Mouse (Mus musculus) liver, embryonic 11.5 days (tissue): ENCODE measurements around the gene Fbxl14. TPM values are rescaled to one million over a fixed set of nuclear protein-coding genes. Genes with fewer than 3 reads are reported as not detected.
A peak's percentile ranks its signal among the peaks of the same experiment; 100 is the strongest.
"Not testable (repeated sequence)": the region's sequence is repeated elsewhere in the genome, so short reads cannot be mapped to it uniquely, and the experiment has no call there.

ENCODE experiments used
- ATAC-seq: fragments of 200-750 bp; cut with Nextera tagmentation; replicated peaks from 2 replicates; pipeline ENCODE4 v1.8.0; 2017; ENCODE audit warnings: moderate number of reproducible peaks, mild to moderate bottlenecking, moderate TSS enrichment, moderate library complexity; ENCODE audit not compliant: low FRiP score
- DNase-seq: peaks from one replicate; pipeline ENCODE4 v3.0.0-alpha.2; 2017; ENCODE audit warnings: low spot score
- H3K27ac ChIP-seq: fragments of 300-500 bp; sonication (generic); 2 replicates; pipeline ENCODE4 v1.5.1; 2014; ENCODE audit warnings: mild to moderate bottlenecking, low read depth, low read length, control low read depth
- H3K27me3 ChIP-seq: fragments of 300-500 bp; sonication (generic); replicated peaks from 2 replicates; pipeline ENCODE4 v1.6.1; 2014; ENCODE audit warnings: low read length, mixed read lengths; ENCODE audit not compliant: control insufficient read depth, insufficient read depth
- H3K36me3 ChIP-seq: fragments of 300-500 bp; sonication (generic); 2 replicates; pipeline ENCODE4 v1.6.1; 2014; ENCODE audit warnings: mild to moderate bottlenecking, low read length, moderate library complexity, mixed read lengths; ENCODE audit not compliant: control insufficient read depth, insufficient read depth
- H3K4me1 ChIP-seq: fragments of 300-500 bp; sonication (generic); replicated peaks from 2 replicates; pipeline ENCODE4 v1.6.1; 2014; ENCODE audit warnings: low read length, mixed read lengths; ENCODE audit not compliant: control insufficient read depth, insufficient read depth
- H3K4me2 ChIP-seq: fragments of 300-500 bp; sonication (generic); 2 replicates; pipeline ENCODE4 v1.6.1; 2014; ENCODE audit warnings: mild to moderate bottlenecking, control low read depth, moderate library complexity
- H3K4me3 ChIP-seq: fragments of 300-500 bp; sonication (generic); 2 replicates; pipeline ENCODE4 v1.5.1; 2014; ENCODE audit warnings: low read depth, low read length, control low read depth
- H3K9ac ChIP-seq: fragments of 300-500 bp; sonication (generic); 2 replicates; pipeline ENCODE4 v1.6.1; 2014; ENCODE audit warnings: low read depth, low read length, control low read depth
- H3K9me3 ChIP-seq: fragments of 300-500 bp; sonication (generic); 2 replicates; pipeline ENCODE4 v1.6.1; 2016; ENCODE audit warnings: low read length, inconsistent platforms, mixed read lengths; ENCODE audit not compliant: control insufficient read depth
- WGBS: fragments of 180-500 bp; shearing (Covaris S2); extraction: QIAGEN DNeasy Blood & Tissue Kit; methylation state at CpG from one replicate; pipeline ENCODE4 v1.1.7; 2014; 5-methylcytosine and 5-hydroxymethylcytosine counted together
- polyA plus RNA-seq: library from polyadenylated mRNA; unstranded; fragments of >200 nt; fragmentation: Nextera tagmentation; extraction: Ambion mirVana; gene quantifications from 2 replicates; pipeline ENCODE4 v1.2.1, GENCODE M21; 2014

Fbxl14 gene
- polyA plus RNA-seq, 1 experiment from 2014 or later, result 6.9 TPM

DNA sequence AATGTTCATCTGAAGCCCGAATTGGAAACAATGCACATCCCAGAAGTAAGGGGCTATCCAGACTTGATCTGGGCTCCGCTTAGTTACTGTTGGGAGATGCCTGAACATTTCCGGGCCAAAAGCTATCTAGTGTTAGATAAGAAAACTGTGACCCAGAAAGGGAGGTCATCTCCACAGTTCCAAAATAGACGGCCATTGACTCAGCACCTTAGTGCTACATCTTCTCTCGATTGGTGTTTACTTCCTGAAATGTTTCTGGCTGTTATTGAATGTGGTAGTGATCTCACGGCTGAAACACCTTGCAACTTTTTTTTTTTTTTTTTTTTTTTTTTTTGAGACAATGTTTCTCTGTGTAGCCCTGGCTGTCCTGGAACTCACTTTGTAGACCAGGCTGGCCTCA, 3.5 kb upstream of the Fbxl14 start:
- H3K9ac ChIP-seq, result no peak overlapping the region
- ATAC-seq, result no peak
- no peaks in the 10 kb centered on the region; the same call in 1 of the 2 replicates for H3K36me3 ChIP-seq
- H3K4me2 ChIP-seq, result no peak overlapping the region
- 39% methylated on average over 6 of the region's 6 CpGs for WGBS
- no peak overlapping the region for H3K4me3 ChIP-seq
- H3K4me1 ChIP-seq, result peaks cover 31% of the 10 kb centered on the region
- no peak overlapping the region for H3K27ac ChIP-seq
- H3K9me3 ChIP-seq, result no peaks in the 10 kb centered on the region
- no peak for DNase-seq
- no peaks in the 10 kb centered on the region for H3K27me3 ChIP-seq

DNA sequence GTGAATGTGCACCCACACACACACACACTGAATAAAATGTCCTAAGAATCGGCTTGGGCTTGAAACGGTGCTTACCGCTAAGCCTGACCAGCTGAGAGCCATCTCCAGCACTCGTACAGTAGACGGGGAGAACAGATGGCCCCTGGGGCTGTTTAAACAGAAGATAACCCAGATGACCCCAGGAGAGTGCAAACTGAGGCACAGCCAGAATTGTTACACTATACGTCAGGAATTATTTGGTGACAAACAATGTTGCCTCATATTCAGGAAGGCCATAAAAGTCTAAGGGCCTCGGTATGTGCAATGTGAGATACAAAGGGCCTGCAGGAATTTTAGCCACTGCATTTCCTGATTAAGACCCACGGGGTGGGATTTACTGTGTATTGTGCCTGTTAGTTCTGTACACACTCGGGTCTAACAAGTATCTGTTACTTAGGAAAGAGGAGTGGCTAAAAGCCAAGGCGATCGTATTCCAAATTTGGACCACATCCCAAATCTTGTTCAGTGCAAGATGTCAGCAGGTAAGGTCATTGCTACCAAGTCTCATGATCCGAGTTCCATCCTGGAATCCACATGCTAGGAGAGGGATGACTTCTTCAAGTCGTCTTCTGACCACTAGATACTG, 1.7 kb upstream of the Fbxl14 start:
- Histone ChIP-seq H3K36me3 (no peaks in the 10 kb centered on the region; the same call in 1 of the 2 replicates), H3K27me3 (no peaks in the 10 kb centered on the region), H3K9ac (no peak overlapping the region), H3K9me3 (no peaks in the 10 kb centered on the region), H3K4me2 (peak overlapping the region; percentile 100), H3K4me3 (no peak overlapping the region; the same call in 1 of the 2 replicates), H3K27ac (peak overlapping the region; percentile 89), H3K4me1 (peaks cover 35% of the 10 kb centered on the region)
- 44% methylated on average over 13 of the region's 13 CpGs for WGBS
- DNase-seq, result no peak
- ATAC-seq, result no peak

DNA sequence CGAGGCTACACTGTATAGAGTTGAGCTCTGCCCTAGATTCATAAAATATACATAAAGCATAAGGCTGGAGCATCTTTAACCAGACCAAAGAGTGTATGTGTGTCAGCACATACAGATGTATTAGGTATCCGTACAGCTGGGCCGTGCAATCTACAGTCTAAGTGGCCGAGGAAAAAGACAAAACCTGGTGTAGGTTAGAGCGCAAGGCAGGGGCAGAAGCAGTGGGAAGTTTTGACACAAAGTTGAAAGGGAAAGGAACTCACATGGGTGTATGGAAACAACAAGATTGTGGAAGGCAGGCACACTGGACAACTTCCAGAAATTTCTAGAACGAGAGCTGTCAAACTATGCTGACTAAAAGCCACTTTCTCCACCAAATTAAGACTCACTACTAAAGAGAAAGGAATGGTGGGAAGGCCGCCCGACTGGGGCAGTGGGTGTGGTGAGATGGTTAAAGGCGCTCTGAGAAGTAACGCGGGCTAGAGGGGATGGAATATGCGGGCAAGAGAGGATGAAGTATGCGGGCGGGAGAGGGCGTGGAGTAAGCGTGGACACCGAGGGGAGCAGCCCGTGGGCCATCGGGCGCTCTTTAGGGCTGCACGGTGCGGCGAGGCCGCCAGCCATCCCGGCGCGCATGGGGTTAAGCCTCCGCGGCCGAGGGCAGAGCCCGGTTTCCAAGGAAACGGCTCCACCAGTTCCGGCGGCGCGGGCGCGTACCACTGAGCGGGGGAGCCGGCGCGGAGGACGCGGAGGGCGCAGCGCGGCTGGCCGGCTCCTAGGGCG, 717 bp upstream of the Fbxl14 start:
- peak; percentile 88 for ATAC-seq

DNA sequence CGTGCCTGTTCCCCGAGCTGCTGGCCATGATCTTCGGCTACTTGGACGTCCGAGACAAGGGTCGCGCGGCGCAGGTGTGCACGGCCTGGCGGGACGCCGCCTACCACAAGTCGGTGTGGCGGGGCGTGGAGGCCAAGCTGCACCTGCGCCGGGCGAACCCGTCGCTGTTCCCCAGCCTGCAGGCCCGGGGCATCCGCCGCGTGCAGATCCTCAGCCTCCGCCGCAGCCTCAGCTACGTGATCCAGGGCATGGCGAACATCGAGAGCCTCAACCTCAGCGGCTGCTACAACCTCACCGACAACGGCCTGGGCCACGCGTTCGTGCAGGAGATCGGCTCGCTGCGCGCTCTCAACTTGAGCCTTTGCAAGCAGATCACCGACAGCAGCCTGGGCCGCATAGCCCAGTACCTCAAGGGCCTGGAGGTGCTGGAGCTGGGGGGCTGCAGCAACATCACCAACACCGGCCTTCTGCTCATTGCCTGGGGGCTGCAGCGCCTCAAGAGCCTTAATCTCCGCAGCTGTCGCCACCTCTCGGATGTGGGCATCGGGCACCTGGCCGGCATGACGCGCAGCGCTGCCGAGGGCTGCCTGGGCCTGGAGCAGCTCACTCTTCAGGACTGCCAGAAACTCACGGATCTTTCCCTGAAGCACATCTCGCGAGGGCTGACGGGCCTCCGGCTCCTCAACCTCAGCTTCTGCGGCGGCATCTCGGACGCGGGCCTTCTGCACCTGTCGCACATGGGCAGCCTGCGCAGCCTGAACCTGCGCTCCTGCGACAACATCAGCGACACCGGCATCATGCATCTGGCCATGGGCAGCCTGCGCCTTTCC, 623 bp downstream of the Fbxl14 start:
- peak overlapping the region; percentile 77 for H3K9ac ChIP-seq
- WGBS, result under 1% methylated on average over 70 of the region's 70 CpGs
- peak overlapping the region; percentile 100 for H3K4me2 ChIP-seq
- H3K4me3 ChIP-seq, result peak overlapping the region; percentile 74
- H3K4me1 ChIP-seq, result peaks cover 44% of the 10 kb centered on the region
- H3K27me3 ChIP-seq, result no peaks in the 10 kb centered on the region
- peaks cover 8% of the 10 kb centered on the region; the same call in 1 of the 2 replicates for H3K36me3 ChIP-seq
- peak; percentile 32 for ATAC-seq
- peak overlapping the region; percentile 89 for H3K27ac ChIP-seq
- no peaks in the 10 kb centered on the region for H3K9me3 ChIP-seq
- DNase-seq, result peak; percentile 77

More for the DNA sequence above, 717 bp upstream of the Fbxl14 start:
- no peaks in the 10 kb centered on the region for H3K27me3 ChIP-seq
- peak overlapping the region; percentile 74 for H3K4me3 ChIP-seq
- H3K27ac ChIP-seq, result peak overlapping the region; percentile 89
- peak; percentile 85 for DNase-seq
- 2% methylated on average over 49 of the region's 49 CpGs for WGBS
- peak overlapping the region; percentile 77 for H3K9ac ChIP-seq
- H3K36me3 ChIP-seq, result peaks cover 8% of the 10 kb centered on the region; the same call in 1 of the 2 replicates
- peak overlapping the region; percentile 100 for H3K4me2 ChIP-seq
- H3K9me3 ChIP-seq, result no peaks in the 10 kb centered on the region
- peaks cover 38% of the 10 kb centered on the region for H3K4me1 ChIP-seq

DNA sequence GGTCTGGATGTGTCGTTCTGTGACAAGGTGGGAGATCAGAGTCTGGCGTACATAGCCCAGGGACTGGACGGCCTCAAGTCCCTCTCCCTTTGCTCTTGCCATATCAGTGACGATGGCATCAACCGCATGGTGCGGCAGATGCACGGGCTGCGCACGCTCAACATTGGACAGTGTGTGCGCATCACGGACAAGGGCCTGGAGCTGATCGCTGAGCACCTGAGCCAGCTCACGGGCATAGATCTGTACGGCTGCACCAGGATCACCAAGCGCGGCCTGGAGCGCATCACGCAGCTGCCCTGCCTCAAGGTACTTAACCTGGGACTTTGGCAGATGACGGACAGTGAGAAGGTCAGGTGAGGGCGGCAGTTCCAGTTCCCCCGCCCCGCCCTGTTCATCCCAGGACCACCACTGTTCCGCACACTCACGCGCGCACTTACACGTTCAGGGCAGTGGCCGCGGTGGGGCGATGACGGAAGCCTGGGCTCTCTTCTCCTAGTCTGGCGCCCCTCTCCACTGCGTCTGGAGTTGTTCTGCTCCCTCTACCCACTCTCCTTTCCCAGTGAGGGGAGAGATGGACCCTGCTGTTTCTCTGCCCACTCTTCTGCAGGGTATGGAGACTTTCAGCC, 1.4 kb downstream of the Fbxl14 start:
- Histone ChIP-seq H3K4me2 (peak overlapping the region; percentile 100), H3K4me3 (peak overlapping the region; percentile 74), H3K9me3 (no peaks in the 10 kb centered on the region), H3K27me3 (no peaks in the 10 kb centered on the region), H3K9ac (peak overlapping the region; percentile 77), H3K27ac (peak overlapping the region; percentile 89; the same call in 1 of the 2 replicates), H3K4me1 (peaks cover 48% of the 10 kb centered on the region), H3K36me3 (peaks cover 8% of the 10 kb centered on the region; the same call in 1 of the 2 replicates)
- DNase-seq, result peak; percentile 49
- peak; percentile 13 for ATAC-seq
- 2% methylated on average over 33 of the region's 33 CpGs for WGBS

DNA sequence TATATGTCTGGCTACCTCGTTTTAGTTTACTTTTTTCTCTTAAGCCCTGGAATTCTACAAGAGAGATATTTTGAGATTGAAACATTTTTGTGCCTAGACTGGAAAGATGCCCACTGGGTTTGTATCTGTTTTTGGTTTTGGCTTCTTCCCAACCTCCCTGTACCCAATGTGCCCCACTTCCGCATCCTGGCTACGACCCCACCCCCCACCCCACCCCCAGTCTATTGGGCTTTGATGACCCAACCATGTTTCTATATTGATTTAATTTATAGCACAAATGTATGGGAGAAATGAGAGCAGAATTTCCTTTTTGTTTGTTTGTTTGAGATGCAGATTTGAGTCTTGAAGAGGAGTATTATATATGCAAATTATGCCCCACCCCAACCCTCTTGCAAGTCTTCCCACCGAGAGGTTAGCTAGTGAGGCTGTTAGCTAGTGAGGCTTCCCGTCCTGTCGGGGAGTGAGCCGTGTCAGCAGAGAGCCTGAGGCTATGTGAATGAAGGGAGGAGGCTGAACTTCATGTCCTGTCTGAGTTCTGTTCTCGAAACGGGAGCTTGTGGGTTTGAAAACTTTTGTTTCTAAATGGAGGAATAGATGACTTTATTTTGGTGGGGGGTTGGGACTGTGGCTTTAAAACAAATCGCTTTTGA, 2.4 kb downstream of the Fbxl14 start:
- Histone ChIP-seq H3K4me2 (peak overlapping the region; percentile 100), H3K4me3 (peak overlapping the region; percentile 74), H3K9ac (peak overlapping the region; percentile 20; the same call in 1 of the 2 replicates), H3K4me1 (peaks cover 48% of the 10 kb centered on the region)
- WGBS, result 5% methylated on average over 10 of the region's 10 CpGs
- not testable (repeated sequence) for ATAC-seq, H3K27ac ChIP-seq, H3K36me3 ChIP-seq, H3K9me3 ChIP-seq, DNase-seq, H3K27me3 ChIP-seq

DNA sequence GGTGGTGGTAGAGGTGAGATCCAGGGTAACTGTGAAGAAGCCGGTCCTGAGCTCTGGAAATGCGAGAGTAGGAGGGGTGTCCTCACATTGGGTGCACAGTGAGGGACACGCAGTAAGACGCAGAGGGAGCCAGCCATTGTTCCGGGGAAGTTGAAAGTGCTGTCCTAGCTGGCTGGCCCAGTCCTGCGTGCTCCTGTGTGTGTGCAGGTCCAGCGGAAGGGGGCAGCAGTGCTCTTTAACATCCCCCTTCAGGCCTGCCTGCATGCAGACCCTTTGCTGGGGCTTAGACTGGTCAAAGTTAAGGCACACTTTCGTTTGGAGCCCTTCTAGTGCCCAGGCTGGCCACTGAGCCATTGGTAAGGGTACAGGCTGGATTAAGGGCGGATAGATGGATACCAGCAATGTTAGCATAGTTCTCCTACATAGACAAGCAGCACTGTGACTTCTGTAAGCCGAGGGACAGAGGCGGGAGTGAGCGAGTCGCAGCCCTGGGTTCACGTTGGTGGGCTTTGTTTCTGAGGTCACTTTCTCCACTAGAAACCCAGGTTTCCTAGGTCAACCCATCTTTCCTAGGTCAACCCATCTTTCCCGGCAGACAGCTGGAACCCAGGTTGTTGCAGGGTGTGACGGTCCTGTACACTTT, 3.6 kb downstream of the Fbxl14 start:
- Histone ChIP-seq H3K4me3 (peak overlapping the region; percentile 34), H3K4me2 (peak overlapping the region; percentile 100), H3K4me1 (peaks cover 38% of the 10 kb centered on the region), H3K9ac (peak overlapping the region; percentile 20; the same call in 1 of the 2 replicates), H3K27me3 (no peaks in the 10 kb centered on the region), H3K36me3 (peaks cover 8% of the 10 kb centered on the region; the same call in 1 of the 2 replicates), H3K9me3 (no peaks in the 10 kb centered on the region), H3K27ac (no peak overlapping the region)
- ATAC-seq, result no peak
- no peak for DNase-seq
- 51% methylated on average over 16 of the region's 16 CpGs for WGBS
